Mouse (Mus musculus): ENCODE data around the gene Duxf3. TPM values are rescaled to one million over a fixed set of nuclear protein-coding genes. Genes with fewer than 3 reads are reported as not detected.

Gene Duxf3
- not detected for total RNA-seq (2023)

DNA sequence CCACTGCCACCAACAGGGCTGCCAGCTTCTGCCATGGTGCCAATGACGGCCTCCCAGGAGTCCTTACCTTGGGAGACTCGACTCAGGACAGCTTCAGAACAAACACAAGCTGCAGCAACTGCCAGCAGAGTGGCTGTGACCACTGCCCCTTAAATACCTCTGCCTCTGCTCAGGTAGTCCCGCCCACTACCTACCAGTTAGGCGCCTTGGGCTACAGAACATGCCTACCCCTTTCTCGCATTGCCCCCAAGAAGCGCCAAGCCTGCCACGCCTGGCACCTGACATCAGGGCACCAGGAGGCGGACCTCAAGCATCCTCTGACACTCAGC, at the start of gene Duxf3:
Gene Duxf3, minus strand, starts transcription at position 35 of the 329 bp plus-strand sequence.

DNA sequence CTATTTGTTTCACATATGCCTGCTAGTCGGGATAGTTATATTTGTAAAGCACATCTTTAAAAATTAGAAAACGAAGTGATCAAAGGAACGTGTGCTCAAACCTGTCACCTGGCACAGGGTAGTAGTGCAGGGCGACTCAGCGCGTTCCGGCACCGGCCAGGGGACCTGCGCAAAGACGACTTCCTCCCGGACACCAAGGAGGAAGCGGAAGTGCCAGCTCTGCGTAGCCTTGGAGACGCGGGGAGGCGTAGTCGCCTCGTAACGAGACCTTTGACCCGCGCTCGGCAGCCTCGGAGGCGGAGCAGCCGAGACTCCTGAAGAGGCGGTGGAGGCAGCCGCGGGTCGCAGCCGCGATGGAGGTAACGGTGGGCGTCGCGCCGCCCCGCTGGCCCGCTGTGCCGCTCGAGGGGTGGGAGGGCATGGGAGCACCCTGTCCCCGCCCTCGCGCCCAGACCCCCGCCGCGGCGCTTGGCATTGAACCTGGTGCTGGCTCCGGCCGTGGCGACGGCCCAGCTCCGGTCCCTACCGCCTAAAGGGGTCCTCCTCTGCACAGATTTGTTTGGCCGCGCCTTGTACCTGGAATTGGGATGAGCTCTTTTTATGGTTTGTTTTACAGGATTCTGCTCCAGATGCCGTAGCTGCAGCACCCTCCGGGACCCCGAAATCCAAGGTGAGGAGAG, 22.9 kb upstream of the Duxf3 start, which contains the start of gene Gcc2:
Gene Gcc2, plus strand, starts transcription at position 285 of the 680 bp plus-strand sequence.

DNA sequence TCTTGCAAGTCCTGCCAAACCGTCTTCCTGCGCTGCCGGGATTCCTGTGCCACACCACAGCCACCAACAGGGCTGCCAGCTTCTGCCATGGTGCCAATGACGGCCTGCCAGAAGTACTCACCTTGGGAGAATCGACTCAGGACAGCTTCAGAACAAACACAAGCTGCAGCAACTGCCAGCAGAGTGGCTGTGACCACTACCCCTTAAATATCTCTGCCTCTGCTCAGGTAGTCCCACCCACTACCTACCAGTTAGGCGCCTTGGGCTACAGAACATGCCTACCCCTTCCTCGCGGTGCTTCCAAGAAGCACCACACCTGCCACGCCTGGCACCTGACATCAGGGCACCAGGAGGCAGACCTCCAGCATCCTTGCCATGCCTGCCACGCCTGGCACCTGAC, 4.1 kb upstream of the Duxf3 start, which contains the start of gene Gm4981:
Gene Gm4981, minus strand, starts transcription at position 89 of the 400 bp plus-strand sequence.

DNA sequence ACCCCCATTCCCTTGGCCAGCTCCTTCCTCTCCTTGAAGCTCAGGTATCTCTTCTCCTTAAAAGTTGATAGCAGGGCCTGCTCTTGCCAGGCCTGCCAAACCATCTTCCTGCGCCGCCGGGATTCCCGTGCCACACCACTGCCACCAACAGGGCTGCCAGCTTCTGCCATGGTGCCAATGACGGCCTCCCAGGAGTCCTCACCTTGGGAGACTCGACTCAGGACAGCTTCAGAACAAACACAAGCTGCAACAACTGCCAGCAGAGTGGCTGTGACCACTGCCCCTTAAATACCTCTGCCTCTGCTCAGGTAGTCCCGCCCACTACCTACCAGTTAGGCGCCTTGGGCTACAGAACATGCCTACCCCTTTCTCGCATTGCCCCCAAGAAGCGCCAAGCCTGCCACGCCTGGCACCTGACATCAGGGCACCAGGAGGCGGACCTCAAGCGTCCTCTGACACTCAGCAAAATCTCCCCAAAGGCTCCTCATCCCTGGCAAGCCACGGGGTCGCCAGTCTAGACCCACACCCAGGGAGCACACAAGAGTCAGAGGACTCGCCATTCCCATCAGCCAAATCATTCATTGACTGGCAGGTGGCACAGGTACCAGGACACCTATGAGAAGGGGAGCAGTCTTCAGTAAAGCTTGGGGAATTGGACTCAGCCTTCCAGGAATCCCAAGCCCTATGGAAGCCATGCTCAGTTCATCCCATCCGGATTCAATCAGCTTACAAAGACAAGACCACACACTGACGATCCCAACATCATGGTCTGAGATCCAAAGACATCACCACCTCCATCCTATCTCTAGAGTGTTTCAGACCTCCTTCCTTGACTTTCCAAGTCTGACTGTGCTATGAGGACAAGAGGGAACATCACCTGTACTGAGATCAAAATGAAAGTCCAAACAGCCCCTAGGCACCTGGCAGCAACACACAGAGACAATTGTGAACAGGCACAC, 7.4 kb downstream of the Duxf3 start, which contains the start of gene AW822073:
Gene AW822073, minus strand, starts transcription at position 104 of the 959 bp plus-strand sequence.

Other genes with a start within 250 kb of the Duxf3 start
- not detected for gene AW822073, start 7.7 kb downstream of the Duxf3 start, total RNA-seq (2023)
- not detected for gene Gm4981, start 4.0 kb upstream of the Duxf3 start, total RNA-seq (2023)
- gene Gcc2, start 22.8 kb upstream of the Duxf3 start, total RNA-seq (2023), result 10 to 100 TPM; 24.5 to 25.9 TPM
- gene Lims1, start 90.8 kb upstream of the Duxf3 start, total RNA-seq (2023), result 100 to 1,000 TPM; 197 to 199 TPM
- gene Ranbp2, start 214.2 kb upstream of the Duxf3 start, total RNA-seq (2023), result 10 to 100 TPM; 92.5 to 94.3 TPM